Mouse (Mus musculus): ENCODE measurements around the gene Otud7b.
A peak's percentile ranks its signal among the peaks of the same experiment; 100 is the strongest.

- TF ChIP-seq POLR2A (IDR thresholded peaks at IDR 0.05; ENCODE audit: low read depth, low read length) = peak; percentile 57
- no peak for TF ChIP-seq CTCF (IDR thresholded peaks at IDR 0.05; ENCODE audit: extremely low read depth, insufficient read length, insufficient replicate concordance, low read depth, low read length)
Measured at GRCm38 (mm10) chr3:96057747-96058204, 46.6 kb upstream of the Otud7b start.
